Mouse (Mus musculus) right cerebral cortex, postnatal 36 days (tissue): ENCODE results near the gene Slc16a9.

Source experiments
- DNase-seq, 2 experiments: peaks; one replicate each; pipeline ENCODE4 v3.0.0; 2022; ENCODE audit warnings: low spot score in 2 of 2, mixed read lengths in 1 of 2

The Slc16a9 gene

DNA sequence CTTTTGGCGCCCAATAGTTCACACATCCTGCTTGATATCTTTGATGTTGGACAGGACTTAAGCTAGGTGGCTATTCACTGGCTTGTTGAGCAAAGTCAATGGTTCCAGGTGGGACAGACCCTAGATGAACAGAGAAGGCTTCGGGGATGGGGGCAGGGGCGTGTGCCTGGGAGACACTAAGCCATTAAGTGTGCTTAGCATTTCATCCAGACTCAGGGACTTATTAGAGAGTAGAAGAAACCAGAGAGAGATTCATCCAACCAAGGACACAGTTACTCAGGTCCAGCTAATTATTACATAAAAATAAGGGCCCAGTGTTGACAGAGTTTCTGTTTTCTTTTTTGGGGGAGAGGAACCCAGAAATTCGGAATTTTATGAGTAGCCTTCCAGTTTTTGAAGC is 5.5 kb downstream of the Slc16a9 start:
- no peak for DNase-seq

DNA sequence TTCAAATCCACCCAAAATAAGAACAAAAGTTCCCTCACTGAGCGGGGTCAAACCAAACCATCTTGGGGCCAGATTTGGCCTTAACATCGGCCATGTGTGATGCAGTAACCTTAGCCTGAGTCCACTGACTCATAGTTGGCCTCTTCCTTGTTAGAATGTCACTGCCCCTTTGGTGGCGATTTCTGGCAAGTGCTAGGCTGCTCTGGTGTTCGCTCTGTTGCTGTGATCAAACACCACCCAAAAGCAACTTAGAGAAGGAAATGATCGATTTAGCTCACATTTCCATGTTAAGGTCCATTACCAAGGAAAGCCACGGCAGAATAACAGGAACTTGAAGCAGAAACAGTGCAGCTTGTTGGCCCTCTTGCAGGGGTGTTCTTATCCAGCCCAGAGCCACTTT is 5.9 kb downstream of the Slc16a9 start:
- DNase-seq: no peak

- DNase-seq: no peak
Measured at GRCm38 (mm10) chr10:70254666-70255065, 9.8 kb downstream of the Slc16a9 start.

DNA sequence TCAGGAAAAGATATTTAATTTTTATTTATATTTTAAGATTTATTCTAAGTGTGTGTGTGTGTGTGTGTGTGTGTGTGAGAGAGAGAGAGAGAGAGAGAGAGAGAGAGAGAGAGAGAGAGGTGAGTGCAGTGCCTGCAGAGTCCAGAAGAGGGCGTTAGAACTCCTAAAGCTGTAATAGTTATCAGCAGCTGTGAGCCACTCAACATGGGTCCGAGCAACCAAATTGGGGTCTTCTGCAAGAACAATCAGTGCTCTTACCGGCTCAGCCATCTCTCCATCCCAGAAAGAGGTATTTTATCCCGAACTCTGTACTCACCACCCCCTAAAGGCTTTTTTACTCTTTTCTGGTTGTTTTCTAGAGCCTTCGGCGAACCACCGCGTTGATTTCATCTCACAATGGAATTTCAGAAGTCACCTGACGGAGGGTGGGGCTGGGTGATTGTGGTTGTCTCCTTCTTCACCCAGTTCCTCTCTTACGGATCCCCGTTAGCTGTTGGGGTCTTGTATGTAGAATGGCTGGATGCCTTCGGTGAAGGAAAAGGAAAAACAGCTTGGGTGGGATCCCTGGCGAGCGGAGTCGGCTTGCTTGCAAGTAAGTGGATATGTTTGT is 10.8 kb downstream of the Slc16a9 start:
- no peak for DNase-seq

DNA sequence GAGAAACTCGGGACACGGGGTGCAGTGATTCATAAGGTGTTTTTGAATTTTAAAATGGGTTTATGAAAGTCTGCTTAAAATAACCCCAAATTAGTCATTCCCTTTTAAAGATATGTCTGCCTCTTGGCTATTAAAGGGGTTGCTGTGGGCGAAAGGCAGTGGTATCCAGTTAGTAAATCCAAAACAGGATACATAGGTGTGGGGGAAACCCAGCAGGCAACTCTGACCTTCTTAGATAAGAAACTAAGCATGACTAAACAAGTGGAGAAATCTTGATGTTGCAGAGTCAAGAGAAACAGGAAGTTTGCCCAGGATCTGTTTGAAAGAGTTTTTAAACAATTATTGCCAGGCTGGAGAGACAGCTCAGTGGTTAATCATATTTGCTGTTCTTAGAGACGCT is 12.1 kb downstream of the Slc16a9 start:
- no peak for DNase-seq

DNA sequence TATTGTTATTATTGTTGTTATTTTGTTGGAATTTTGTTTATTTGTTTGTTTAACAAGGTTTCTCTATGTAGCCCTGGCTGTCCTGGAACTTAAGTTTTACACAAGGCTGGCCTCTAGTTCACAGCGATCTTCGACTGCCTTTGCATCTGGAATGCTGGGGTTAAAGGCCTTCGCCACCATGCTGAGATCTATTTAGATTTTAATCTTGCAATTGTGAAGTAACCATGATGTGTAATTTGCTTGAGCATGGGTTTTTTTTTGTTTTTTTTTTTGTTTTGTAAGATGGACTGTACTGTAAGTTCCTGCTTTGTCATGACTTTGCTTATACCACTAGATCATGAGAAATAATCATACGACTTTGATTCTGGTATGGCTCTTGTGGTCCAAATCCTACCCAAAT is 16.0 kb downstream of the Slc16a9 start:
- no peak for DNase-seq

- no peak for DNase-seq
Measured at GRCm38 (mm10) chr10:70262051-70262450, 17.2 kb downstream of the Slc16a9 start.

DNA sequence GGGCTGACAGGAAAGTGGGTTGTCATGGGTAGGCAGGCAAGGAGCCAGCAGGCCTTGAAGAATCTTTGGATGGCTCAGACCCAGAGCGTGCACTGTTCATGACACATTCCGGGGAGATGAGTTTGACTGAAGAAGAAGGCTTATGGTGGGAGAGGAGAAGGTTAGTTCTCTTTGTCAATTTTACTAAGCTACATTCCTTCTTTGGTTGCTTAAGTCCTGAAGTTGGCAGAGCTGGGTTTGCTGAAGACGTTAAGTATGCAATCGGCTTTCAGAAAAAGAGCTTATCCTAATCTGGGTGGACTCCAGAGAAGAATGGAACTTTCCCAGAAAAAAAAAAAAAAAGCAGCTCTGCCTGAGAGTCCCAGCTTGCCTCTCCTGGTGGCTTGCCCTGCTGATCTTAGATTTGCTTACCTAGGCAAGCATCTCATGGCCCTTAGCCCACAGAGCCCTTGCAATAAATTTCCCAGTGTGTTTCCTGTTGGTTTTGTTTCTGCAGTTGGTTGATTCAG is 18.8 kb downstream of the Slc16a9 start:
- no peak for DNase-seq

DNA sequence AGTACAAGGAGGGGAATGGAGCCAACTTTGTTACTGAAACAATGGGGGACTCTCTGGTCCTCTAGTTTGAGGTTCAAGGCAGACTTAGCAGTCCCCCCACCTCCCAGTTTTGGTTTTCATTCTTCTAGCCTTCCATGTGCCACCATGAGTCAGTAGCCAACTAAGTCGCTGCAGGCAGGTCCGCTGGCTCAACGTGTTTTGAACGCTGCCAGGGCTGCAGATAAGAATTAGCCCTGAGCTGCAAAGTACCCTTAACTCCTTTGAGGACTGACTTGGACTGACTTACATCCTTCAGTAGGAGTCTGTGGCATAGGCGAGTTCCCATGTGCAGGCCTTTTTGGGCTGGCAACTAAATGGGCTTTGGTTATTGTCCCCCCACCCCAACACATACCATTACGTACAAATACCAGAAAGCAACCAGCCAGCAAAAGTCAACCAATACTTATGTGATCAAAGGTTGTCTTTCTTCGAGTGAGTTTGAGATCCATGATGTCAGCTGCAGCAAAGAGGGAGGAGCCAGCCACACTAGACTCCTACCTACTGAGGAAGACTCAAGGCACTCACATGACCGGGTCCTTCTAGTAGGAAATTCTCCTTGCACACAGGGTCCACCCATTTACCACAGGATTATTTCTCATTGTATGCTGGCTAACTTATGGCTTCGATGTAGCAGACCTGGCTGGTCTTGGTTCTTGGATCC is 19.6 kb downstream of the Slc16a9 start:
- no peak for DNase-seq

GRCm38 (mm10) chr10:70266501-70266900 is 21.6 kb downstream of the Slc16a9 start:
- DNase-seq: peak in 1 of 2 experiments; percentile 5

DNA sequence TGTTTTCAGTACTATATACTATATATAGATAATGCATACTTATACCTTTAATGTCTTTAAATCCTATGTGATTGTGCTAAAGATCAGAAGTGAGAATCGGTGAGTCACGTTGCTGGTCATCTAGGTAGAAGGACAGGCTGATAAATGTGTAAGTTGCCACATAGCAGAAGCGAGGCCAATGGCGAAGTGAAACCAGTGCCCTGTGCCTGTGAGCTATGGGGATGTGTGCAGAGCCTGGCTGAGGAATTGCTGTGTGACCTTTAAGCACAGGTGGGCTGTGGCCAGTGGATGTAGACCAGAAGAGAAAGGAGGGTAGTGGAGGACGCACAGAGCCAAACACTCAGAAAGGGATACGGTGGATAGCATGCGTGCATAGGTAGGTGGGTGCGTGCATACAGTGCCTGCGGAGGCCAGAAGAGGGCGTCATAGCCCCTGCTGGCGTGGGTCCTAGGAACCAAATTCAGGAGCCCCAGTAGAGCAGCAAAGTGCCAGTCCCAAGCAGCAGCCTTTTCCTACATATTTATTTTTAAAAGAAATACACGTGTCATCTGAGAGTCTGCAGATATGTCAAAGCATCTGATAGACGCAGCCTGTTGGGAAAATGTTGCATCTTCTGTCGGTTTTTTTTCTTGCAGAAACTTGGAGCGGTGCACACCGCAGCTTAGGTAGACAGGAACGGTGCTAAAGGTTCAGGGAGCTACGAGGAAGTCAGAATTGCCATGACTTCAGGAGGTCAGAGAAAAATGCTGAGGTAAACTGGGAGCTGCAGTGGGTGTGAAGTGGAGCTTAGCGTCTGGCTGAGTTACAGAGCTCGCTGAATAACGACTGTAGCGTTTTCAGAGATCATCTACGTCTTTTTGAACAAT is 23.9 kb downstream of the Slc16a9 start:
- DNase-seq: no peak

DNA sequence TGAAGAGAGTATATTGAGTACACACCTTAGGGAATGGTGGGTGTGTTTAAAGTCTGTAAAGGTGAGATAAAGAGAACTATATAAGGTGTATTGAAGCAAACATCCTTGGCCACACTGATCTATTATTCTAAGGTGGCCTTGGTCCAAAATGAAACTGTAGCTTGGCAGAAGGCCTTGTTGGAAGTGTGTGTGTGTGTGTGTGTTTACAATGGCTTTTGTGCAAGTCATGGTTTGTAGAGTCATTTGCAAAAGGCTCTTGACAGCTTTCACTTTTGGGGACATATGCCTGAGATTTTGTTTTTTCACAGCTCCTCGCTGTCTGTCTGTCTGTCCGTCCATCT is 24.5 kb downstream of the Slc16a9 start:
- DNase-seq: no peak

DNA sequence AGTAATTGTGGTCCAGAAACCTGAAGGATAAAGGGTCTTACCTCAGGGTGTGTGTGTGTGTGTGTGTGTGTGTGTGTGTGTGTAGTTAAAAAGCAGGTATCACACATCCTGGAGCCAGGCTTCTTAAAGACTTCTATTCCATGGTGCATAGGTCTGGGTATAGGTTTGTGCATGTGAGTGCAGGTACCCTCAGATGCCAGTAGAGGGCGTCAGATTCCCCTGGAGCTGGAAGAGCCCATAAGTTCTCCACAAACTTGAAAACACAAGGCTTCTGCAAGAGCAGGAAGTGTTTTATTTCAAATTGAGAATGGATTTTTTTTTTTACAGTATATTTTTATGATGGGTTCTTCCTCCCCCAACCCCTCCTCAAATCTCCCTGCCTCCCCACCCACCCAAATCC is 31.8 kb downstream of the Slc16a9 start:
- DNase-seq: no peak

DNA sequence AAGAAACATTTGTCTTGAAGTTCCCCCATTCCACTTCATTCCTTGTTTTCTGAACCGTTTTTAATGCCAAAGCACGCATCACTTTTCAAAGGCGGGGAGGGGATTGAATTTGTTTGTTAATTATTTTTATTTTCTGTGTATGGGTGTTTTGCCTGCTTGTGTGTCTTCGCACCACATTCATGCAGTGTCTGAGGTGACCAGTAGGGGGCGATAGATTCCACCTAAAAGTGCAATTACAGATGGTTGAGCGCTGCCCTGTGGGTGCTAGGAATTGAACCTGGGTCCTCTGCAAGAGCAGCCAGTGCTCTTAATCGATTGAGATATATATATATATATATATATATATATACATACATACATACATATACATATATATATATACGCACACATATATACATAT is 34.4 kb downstream of the Slc16a9 start:
- DNase-seq: no peak

GRCm38 (mm10) chr10:70287825-70288235 is 42.9 kb downstream of the Slc16a9 start:
- DNase-seq: no peak

DNA sequence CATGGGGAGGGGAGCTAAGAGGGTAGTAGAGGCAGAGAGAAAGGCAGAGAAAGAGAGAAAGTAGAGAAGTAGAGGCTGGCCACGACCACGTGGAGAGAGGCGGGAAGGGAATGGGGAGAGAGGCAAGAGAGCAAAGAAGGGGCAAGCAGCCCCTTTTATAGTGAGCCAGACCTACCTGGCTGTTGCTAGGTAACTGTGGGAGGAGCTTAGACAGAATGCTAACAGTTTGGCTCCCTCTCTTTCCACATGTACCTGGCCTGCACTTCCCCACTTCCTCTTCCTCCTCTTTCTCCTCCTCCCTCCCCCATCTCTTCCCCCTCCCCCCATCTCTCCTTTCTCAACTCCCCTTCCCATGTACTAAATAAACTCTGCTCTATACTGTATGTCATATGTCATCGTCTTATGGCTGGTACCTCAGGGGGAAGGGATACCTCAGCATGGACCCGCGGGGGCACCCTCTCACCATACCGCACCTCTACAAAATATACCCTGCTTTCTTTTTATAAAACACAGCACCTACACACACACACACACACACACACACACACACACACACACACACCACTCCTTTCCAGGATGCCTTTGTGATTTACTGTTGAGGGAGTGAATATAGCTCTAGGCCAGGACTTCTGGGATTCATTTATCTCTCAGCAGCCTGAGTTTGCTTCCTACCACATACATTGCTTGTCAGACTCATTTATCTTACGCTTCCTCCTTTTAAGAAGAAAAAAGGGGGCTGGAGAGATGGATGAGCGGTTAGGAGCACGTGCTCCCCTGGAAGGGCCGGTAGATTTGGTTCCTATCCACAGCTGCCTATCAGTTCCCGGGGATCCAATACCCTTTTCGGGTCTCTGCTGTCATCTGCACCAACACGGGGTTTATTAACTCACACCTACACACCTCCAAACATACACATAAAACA is 43.8 kb downstream of the Slc16a9 start:
- no peak for DNase-seq

GRCm38 (mm10) chr10:70292014-70292413 is 47.1 kb downstream of the Slc16a9 start:
- DNase-seq: no peak

DNA sequence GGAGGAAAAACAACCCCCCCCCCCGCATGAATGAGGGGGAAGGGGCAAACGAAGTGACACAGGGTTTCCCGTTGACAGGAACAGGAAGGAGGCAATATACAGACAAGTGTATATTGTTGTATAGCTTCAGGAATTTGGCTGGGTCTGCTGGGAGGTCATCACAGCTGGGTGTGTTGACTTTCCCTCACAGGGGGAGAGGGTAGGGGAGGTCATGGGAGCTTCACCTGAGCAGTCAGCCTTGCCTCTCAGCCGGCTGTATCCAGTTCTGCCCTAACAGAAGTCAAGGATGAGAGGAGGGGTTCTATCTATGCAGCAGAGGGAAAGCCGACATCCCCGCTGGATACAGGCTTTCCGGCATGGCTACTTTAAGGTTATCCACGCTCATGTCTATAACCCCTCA is 49.2 kb downstream of the Slc16a9 start:
- no peak for DNase-seq

GRCm38 (mm10) chr10:70296531-70297366 is 51.8 kb downstream of the Slc16a9 start:
- peak; percentile 45 to 62 for DNase-seq

DNA sequence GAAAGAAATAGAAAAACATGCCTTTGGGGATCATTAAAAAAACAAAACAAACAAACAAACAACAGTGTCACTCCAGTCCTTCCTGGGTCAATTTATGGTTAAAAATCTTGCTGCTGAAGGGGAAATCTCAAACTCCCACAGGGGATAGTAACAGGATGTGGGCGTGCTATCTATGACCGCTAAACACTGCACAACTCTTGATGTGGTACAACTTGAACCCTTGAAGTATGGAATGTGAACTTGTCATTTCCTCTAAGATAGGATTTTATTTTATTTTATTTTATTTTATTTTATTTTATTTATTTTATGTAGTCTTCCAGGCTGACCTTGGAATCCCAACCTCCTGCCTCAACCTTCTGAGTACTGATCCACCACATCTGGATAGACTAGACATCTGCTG is 54.2 kb downstream of the Slc16a9 start:
- no peak for DNase-seq

- DNase-seq: no peak
Measured at GRCm38 (mm10) chr10:70299653-70300052, 54.8 kb downstream of the Slc16a9 start.
